Mouse (Mus musculus) neural tube, embryonic 12.5 days (tissue): ENCODE measurements at regions not wholly inside any gene's neighbourhood (a gene's known extent, or its start where the extent isn't known, plus 50 kb on each side); places are given as distances from the start of the nearest gene placed in this dataset.

Experiments used
- ATAC-seq: fragments of 200-750 bp; cut with Nextera tagmentation; 2 replicates; pipeline ENCODE4 v1.8.0; 2017; ENCODE audit warnings: low read depth, mild to moderate bottlenecking, moderate TSS enrichment, moderate library complexity; ENCODE audit not compliant: low FRiP score
- H3K27ac ChIP-seq: fragments of 300-500 bp; sonication (generic); 2 replicates; pipeline ENCODE4 v1.5.1; 2016
- H3K27me3 ChIP-seq: fragments of 300-500 bp; sonication (generic); replicated peaks from 2 replicates; pipeline ENCODE4 v1.6.1; 2016; ENCODE audit warnings: mild to moderate bottlenecking
- H3K36me3 ChIP-seq: fragments of 300-500 bp; sonication (generic); 2 replicates; pipeline ENCODE4 v1.6.1; 2016; ENCODE audit warnings: mild to moderate bottlenecking
- H3K4me1 ChIP-seq: fragments of 300-500 bp; sonication (generic); 2 replicates; pipeline ENCODE4 v1.6.1; 2016
- H3K4me2 ChIP-seq: fragments of 300-500 bp; sonication (generic); replicated peaks from 2 replicates; pipeline ENCODE4 v1.6.1; 2016; ENCODE audit warnings: mild to moderate bottlenecking
- H3K4me3 ChIP-seq: fragments of 300-500 bp; sonication (generic); 2 replicates; pipeline ENCODE4 v1.5.1; 2016
- H3K9ac ChIP-seq: fragments of 300-500 bp; sonication (generic); 2 replicates; pipeline ENCODE4 v1.6.1; 2016; ENCODE audit warnings: mild to moderate bottlenecking
- H3K9me3 ChIP-seq: fragments of 300-500 bp; sonication (generic); 2 replicates; pipeline ENCODE4 v1.6.1; 2016; ENCODE audit warnings: mild to moderate bottlenecking
- WGBS: fragments of 180-500 bp; shearing (Covaris S2); methylation state at CpG from one replicate; pipeline ENCODE4 v1.1.7; 2016; 5-methylcytosine and 5-hydroxymethylcytosine counted together

DNA sequence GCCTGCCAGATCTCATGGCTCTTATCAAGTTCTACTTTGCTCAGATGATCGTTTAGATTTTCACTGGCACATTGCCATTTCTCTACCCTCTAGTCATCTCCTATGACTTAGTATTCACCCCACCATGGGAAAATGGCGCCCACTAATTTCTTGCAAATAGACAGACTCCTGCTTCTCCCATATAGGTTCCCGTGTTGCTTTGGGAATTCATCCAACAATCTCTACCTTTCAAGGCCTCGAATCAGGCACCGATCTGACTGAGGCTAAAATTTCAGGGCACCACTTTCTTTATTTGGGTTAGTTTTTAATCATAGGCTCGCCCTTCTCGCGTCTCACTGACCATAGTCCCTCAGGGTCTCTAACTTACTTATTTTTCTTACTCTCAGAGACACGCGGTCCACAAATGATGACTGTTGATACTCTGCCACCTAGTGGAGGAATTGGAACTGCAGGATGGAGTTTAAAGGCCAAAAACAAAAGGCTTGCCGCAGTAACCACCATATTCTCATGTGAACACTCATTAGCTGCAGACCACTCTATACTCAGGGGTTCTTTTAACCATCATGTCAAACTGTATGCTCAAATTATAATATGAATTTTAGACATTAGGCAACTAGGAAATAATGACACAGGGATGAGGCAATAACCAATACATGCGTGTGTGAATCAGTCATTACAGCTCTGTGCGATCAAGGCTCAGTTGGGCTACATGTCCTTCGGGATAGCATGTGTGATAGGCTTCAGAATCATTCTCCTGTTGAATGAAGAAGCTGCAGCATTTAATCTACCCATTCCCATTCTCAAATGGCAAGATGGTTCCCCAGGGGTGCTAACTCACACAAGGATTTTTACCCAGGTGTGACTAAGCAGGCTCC, 119.5 kb upstream of the Nhs start:
- H3K4me3 ChIP-seq: no peak overlapping the region
- H3K4me1 ChIP-seq: no peaks in the 10 kb centered on the region
- no peak overlapping the region for H3K27ac ChIP-seq
- H3K27me3 ChIP-seq: no peaks in the 10 kb centered on the region
- no peak overlapping the region for H3K9ac ChIP-seq
- WGBS: 56% methylated on average over 14 of the region's 14 CpGs
- H3K36me3 ChIP-seq: no peaks in the 10 kb centered on the region
- no peak overlapping the region for H3K4me2 ChIP-seq
- no peaks in the 10 kb centered on the region for H3K9me3 ChIP-seq
- ATAC-seq: peak; percentile 50; the same call in 1 of the 2 replicates

GRCm38 (mm10) chrX:162274581-162274980, 115.1 kb upstream of the Nhs start:
- H3K4me1 ChIP-seq: no peaks in the 10 kb centered on the region
- H3K9me3 ChIP-seq: no peaks in the 10 kb centered on the region
- H3K4me2 ChIP-seq: no peak overlapping the region
- H3K27me3 ChIP-seq: no peaks in the 10 kb centered on the region
- no peak overlapping the region for H3K27ac ChIP-seq
- WGBS: 83% methylated on average over 5 of the region's 5 CpGs
- no peak for ATAC-seq
- H3K9ac ChIP-seq: no peak overlapping the region
- no peaks in the 10 kb centered on the region for H3K36me3 ChIP-seq
- H3K4me3 ChIP-seq: no peak overlapping the region

DNA sequence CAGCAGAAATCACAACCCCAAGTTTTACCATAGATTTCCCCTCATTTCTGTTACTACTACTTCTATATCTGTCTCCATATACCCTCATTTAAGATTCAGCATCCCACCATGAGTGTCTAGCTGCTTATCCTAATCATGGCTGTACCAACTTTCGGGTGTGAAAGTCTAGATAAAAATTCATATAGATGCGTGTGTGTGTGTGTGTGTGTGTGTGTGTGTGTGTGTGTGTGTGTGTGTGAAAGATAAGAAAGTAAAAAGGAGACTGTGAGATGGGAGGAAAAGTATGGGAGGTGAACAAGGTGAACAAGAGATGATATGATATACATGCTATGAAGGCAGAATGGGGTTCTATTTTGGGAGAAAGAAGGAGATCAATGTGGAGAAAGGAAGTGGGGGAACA, 111.7 kb upstream of the Nhs start:
- Histone ChIP-seq H3K4me1 (no peaks in the 10 kb centered on the region), H3K9me3 (no peaks in the 10 kb centered on the region), H3K27ac (no peak overlapping the region), H3K27me3 (no peaks in the 10 kb centered on the region), H3K4me3 (no peak overlapping the region), H3K4me2 (no peak overlapping the region), H3K36me3 (no peaks in the 10 kb centered on the region), H3K9ac (no peak overlapping the region)
- whole genome bisulfite sequencing: 88% methylated on average over 2 of the region's 2 CpGs
- no peak for ATAC-seq

- Histone ChIP-seq H3K9me3 (no peaks in the 10 kb centered on the region), H3K4me3 (no peak overlapping the region), H3K4me2 (no peak overlapping the region), H3K36me3 (no peaks in the 10 kb centered on the region), H3K27me3 (no peaks in the 10 kb centered on the region), H3K4me1 (no peaks in the 10 kb centered on the region), H3K9ac (no peak overlapping the region), H3K27ac (no peak overlapping the region)
- 86% methylated on average over 1 of the region's 1 CpGs for WGBS
- ATAC-seq: no peak
Observed at GRCm38 (mm10) chrX:162268918-162269317, 109.4 kb upstream of the Nhs start.

DNA sequence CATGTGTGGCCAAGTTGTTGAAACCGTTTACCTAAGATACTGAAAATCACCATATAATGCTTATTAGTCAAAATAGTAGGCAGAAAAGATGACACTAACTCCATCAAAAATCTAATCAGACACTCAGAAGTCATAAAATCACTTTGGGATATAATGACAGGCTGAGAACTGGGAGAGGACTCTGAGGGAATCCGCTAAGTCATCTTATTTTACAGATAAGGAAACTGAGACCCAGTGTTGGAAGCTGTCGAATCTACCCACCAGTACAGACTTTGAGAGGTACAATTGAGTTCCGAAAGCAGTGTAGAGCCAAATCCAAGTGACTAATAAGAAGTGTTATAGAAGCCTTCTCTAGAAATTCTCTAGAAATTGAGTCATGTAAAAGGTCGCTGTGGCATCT, 108.6 kb upstream of the Nhs start:
- Histone ChIP-seq H3K9ac (no peak overlapping the region), H3K9me3 (no peaks in the 10 kb centered on the region), H3K27me3 (no peaks in the 10 kb centered on the region), H3K27ac (no peak overlapping the region), H3K4me1 (no peaks in the 10 kb centered on the region), H3K4me3 (no peak overlapping the region), H3K4me2 (no peak overlapping the region), H3K36me3 (no peaks in the 10 kb centered on the region)
- WGBS: 82% methylated on average over 5 of the region's 5 CpGs
- ATAC-seq: no peak

DNA sequence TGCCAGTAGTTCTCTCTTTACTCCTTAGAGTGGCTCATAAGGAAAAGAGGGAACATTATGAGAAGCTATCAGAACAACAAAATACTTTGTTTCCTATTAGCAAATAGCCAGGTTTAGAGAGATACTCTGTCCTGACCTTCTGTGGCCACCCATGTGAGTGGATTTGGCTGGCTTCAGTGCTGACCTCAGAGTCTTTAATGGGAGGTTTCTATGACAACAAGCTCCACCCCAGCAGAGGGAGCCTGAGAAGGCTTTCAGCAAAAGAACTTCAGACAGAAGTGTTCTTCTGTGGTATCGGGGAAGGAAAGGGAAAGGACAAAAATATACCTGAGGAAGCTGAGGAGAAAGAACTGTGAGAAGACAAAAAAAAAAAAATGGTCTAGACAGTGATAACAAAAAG, 108.1 kb upstream of the Nhs start:
- no peak for ATAC-seq
- H3K4me1 ChIP-seq: no peaks in the 10 kb centered on the region
- H3K9me3 ChIP-seq: no peaks in the 10 kb centered on the region
- H3K27ac ChIP-seq: no peak overlapping the region
- WGBS: 23% methylated on average over 1 of the region's 1 CpGs
- no peak overlapping the region for H3K9ac ChIP-seq
- H3K27me3 ChIP-seq: no peaks in the 10 kb centered on the region
- H3K4me2 ChIP-seq: no peak overlapping the region
- H3K4me3 ChIP-seq: no peak overlapping the region
- no peaks in the 10 kb centered on the region for H3K36me3 ChIP-seq

DNA sequence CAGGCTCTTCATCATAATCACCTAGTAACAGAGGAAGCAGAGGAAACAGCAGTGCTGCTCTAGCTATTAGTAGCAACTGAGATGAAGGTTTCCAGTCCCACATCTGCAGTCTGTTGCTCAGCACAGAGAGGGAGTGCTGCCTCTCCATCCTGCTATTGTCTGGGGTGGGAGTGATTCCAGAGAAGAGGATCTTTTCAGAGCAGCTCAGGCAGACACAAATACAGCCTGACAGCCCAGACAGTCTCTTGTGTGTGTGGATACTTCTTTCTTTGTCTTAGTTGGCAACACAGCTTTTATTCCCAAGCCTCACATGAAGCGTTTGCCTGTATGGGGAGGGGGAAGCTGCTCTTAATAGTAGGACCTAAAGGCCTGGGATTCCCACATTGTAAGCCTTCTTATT, 107.2 kb upstream of the Nhs start:
- 38% methylated on average over 1 of the region's 1 CpGs for WGBS
- peak; percentile 75 for ATAC-seq
- no peaks in the 10 kb centered on the region for H3K4me1 ChIP-seq
- H3K4me3 ChIP-seq: no peak overlapping the region
- no peak overlapping the region for H3K4me2 ChIP-seq
- no peaks in the 10 kb centered on the region for H3K9me3 ChIP-seq
- H3K27ac ChIP-seq: no peak overlapping the region
- no peaks in the 10 kb centered on the region for H3K36me3 ChIP-seq
- H3K9ac ChIP-seq: no peak overlapping the region
- no peaks in the 10 kb centered on the region for H3K27me3 ChIP-seq

DNA sequence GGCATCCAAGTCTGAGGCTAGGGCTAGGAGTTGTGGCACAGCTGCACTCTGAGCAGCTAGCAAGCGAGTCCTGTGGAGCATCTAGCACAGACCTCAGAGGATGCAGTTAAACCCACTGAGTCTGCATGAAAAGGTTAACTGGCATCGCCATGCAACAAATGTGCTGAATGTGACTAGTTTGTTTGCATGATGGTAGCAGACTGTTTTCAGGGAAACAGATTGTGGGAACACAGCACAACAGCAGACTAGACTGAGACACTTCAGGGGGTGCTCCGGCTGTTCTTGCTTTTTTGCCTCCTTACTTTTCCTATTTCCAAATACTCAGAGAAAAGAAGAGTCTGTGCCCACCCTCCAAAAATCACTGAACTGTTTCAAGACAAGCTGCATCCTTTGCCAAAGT, 97.9 kb upstream of the Nhs start:
- no peak for ATAC-seq

DNA sequence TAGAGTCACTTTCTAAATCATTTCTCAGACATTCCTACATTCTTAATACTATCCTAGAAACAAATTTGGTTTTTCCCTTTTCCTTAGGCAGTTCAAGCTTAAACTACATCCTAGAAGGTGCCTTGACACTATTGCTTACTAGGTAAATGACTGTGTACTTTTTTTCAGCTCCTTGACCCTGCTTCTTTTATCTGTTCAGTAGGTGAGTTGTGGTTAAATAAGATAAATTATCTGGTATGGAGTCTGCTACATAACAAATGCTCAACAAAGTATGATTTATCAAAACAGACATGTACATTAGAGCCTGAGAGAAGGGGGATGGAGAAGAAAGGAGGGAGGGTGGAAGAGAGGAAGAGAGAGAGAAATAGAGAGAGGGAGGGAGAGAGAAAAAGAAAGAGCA, 96.3 kb upstream of the Nhs start:
- no peak overlapping the region for H3K9ac ChIP-seq
- H3K36me3 ChIP-seq: no peaks in the 10 kb centered on the region
- no peaks in the 10 kb centered on the region for H3K27me3 ChIP-seq
- no peak overlapping the region for H3K4me3 ChIP-seq
- no peak overlapping the region for H3K27ac ChIP-seq
- H3K4me2 ChIP-seq: no peak overlapping the region
- no peak for ATAC-seq
- H3K9me3 ChIP-seq: no peaks in the 10 kb centered on the region
- H3K4me1 ChIP-seq: no peaks in the 10 kb centered on the region

More for the DNA sequence above, 97.9 kb upstream of the Nhs start:
- no peaks in the 10 kb centered on the region for H3K36me3 ChIP-seq
- H3K27me3 ChIP-seq: no peaks in the 10 kb centered on the region
- H3K9ac ChIP-seq: no peak overlapping the region
- H3K9me3 ChIP-seq: no peaks in the 10 kb centered on the region
- WGBS: 83% methylated on average over 3 of the region's 3 CpGs
- no peak overlapping the region for H3K4me2 ChIP-seq
- H3K27ac ChIP-seq: no peak overlapping the region
- H3K4me1 ChIP-seq: no peaks in the 10 kb centered on the region
- H3K4me3 ChIP-seq: no peak overlapping the region

- WGBS: 60% methylated on average over 3 of the region's 3 CpGs
- Histone ChIP-seq H3K9me3 (no peaks in the 10 kb centered on the region), H3K9ac (no peak overlapping the region), H3K36me3 (no peaks in the 10 kb centered on the region), H3K27me3 (no peaks in the 10 kb centered on the region), H3K27ac (no peak overlapping the region), H3K4me1 (no peaks in the 10 kb centered on the region), H3K4me2 (no peak overlapping the region), H3K4me3 (no peak overlapping the region)
- no peak for ATAC-seq
Observed at GRCm38 (mm10) chrX:162241291-162241690, 81.8 kb upstream of the Nhs start.

DNA sequence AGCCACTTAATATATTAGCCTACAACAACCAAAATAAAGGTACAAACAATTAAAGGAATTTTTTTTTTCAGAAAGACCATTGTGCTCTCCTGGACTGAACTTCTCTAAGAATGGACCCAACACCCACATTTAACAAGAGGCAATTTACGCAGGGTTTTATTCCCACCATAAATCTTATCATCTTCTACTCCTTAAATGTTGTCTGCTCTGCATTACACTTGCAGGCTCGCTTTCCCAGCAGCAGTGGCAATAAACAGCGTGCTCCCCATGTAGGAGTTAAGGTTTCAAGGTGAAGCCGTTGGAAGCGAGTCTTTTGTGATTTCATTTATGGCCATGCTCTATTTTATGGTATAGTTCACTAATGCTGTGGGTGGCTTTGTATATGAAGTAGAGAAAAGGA, 76.0 kb upstream of the Nhs start:
- WGBS: 25% methylated on average over 5 of the region's 5 CpGs
- Histone ChIP-seq H3K4me3 (no peak overlapping the region), H3K36me3 (no peaks in the 10 kb centered on the region), H3K4me1 (no peaks in the 10 kb centered on the region), H3K27ac (no peak overlapping the region), H3K27me3 (no peaks in the 10 kb centered on the region), H3K4me2 (no peak overlapping the region), H3K9me3 (no peaks in the 10 kb centered on the region), H3K9ac (no peak overlapping the region)
- no peak for ATAC-seq

GRCm38 (mm10) chrX:162210848-162211247, 51.3 kb upstream of the Nhs start:
- Histone ChIP-seq H3K4me3 (no peak overlapping the region), H3K9me3 (no peaks in the 10 kb centered on the region), H3K36me3 (no peaks in the 10 kb centered on the region), H3K27me3 (no peaks in the 10 kb centered on the region), H3K4me1 (no peaks in the 10 kb centered on the region), H3K27ac (no peak overlapping the region), H3K9ac (no peak overlapping the region), H3K4me2 (no peak overlapping the region)
- ATAC-seq: no peak
- 59% methylated on average over 2 of the region's 2 CpGs for WGBS
